Mouse (Mus musculus): ENCODE data around the gene Mdm2.
"Not testable (repeated sequence)": the region's sequence is repeated elsewhere in the genome, so short reads cannot be mapped to it uniquely, and the experiment has no call there.

Gene Mdm2

DNA sequence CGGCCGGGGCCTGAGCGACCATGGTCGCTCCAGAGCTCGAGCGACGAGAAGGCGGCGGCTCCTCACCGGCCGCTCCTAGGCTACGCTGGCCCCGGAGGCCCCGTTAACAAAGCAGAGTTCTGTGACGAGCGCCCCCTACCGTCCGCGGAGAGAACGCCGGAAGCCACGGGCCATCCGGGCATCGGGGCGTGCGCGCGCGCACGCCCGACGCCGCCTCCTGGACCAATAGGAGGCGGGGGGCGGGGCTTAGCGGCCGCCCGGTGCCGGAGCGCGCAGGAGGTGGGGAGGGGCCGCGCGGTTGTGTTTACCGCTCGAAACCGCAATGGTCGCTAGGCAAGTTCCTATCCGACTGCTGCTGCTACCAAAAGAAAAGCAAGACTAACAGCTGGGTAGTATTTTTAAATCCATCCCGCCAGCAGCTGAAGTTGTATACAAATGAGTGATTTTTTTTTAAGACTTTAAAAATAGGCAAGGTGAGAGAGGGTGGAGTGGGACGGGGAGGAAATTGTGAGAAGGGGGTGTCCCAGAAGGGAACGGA lies at the start of gene Mdm2:
TSS of gene Mdm2 (minus strand) at position 155 of the 538 bp plus-strand sequence.
- peak; percentile 100 for DNase-seq

DNA sequence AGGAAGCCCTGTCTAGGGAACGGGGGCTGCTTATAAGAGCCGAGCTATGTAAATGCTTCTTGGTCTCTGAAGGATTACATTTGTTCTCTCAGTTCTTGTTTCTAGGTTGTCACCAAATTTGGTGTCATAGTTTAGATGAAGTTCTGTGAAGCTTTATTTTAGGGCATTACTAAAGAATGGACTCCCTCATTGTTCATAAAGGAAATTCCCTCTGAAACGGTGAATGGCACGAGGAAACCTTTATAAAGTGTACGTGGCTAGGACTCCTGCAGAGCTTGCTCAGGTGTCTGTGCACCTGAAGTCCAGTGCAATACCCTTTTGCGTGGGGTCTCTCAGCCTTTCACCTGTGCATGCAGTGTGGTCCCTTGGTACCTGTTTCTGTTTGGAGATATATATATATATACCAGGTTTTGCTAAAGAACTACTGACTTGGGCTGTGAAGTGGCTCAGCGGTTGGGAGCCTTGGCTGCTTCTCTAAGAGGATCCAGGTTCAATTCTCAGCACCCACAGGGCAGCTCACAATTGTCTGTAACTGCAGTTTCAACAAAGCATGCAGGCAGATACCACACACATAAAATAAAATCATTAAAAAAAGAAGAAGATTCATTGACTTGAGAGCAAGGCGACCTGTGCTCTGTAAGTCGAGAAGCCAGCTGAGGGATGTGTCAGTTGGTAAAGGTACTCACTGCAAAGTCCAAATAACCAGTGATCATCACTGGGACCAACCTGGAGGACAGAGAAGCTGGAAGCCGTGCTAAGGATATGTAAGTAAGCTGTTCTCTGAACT lies 49.5 kb upstream of the Mdm2 start:
- DNase-seq: no peak

DNA sequence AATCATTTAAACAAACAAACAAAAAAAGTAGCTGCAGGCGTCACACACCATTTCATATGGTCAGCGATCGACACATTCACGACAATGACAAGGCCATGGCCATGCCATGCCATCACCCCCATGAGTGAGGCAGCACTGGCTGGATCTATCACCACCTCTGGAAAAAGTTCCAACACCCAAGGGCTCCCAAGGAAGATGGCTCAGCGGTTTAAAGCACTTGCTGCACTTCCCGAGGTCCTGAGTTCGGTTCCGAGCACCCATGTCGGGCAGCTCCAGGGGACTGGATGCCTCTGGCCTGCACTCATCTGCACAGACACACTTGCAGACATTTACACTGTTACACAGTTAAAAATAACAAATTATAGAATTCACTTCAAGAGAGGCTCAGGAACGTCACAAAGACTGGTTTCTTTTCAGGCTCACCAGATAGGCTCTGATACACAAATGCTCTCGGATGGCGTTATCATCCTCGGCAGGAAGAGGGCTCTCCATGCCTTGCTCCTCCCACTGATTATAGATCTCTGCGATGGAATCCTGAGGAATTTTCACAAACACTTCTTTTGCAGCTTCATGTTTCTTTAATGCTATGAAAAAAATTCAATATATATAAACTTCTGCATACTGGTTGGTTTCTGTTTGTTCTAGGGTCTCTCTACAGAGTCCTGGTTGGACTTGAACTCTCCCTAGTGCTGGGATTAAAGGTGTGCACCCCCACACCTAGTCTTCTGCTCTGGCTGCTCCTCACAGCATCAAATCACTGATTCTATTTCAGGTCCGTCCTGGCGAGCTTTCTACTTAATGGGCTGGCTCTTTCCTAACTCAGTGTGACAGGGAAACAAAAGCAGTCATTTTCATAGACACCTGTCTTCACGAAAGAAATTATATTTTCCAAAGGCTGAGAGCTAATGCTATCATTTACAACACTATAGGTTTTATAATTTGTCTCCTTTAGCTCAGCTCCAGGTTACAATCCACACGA lies 48.5 kb upstream of the Mdm2 start:
- DNase-seq: no peak

DNA sequence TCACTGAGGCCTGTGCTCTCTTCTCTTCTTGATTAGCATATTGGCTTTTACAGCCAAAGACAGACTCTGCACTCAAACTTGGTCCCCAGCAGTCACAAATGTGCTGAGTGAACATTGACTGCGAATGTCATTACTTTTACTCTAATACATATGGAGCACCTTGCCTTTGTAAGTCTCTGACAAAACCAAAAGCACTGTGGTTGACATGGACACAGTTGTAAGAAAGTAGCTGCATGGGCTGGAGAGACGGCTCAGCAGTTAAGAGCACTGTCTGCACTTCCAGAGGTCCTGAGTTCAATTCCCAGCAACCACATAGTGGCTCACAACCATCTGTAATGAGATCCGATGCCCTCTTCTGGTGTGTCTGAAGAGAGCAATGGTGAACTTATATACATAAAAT lies 47.8 kb upstream of the Mdm2 start:
- not testable (repeated sequence) for DNase-seq

DNA sequence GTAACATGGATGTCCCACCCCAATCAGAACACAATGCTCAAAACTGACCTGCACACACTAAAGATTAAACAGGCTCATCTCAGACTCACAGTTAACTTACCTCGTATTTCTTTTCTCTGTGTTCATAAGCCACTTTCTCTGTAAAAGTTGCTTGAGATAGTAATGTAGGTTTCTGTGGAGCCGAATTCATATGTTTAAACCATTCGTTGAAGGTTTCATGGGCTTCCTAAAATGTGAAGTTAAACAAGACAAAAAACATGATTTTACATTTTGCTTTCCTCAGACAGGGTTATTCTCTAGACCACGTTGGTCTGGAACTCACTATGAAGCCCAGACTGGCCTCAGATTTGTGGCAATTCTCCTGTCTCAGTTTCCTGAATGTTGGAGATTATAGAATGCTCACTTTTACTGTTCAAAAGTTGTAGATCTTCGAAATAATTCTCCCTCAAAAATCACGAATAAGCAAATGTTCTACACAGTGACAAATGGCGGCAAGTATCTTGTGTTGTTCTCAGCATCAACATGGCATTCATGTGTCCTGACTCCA lies 47.3 kb upstream of the Mdm2 start:
- DNase-seq: no peak

DNA sequence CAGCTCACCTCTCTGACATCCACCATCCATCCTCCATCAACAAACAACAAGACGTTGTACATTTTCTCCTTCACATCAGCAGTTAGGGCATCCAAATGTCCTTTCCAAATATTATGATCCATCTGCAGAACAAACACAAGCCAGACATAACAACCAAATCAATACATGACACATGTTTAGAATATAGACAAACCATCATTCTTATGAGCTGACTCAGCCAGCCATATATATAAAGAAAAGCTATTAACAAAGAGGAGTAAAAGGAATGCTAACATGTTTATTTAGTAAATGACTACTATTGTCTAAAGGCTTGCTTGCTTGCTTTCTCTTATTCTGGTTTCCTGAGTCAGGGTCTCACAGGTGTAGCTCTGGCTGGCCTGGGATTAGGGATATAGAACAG lies 46.7 kb upstream of the Mdm2 start:
- no peak for DNase-seq

DNA sequence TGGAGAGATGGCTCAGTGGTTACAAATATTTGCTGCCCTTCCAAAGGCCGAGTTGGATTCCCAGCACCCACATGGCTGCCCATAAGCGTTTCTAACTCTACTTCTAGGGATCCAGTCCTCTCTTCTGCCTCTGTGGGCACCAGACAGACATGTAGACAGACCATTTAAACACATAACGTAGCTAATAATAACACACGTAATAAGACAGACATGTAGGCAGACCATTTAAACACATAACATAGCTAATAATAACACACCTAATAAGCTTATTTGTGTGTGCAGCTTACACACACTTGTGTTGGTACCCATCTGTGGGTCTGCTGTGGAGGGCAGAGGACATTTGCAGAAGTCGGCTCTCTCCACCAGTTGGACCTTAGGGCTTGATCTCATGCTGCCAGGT lies 46.2 kb upstream of the Mdm2 start:
- no peak for DNase-seq

DNA sequence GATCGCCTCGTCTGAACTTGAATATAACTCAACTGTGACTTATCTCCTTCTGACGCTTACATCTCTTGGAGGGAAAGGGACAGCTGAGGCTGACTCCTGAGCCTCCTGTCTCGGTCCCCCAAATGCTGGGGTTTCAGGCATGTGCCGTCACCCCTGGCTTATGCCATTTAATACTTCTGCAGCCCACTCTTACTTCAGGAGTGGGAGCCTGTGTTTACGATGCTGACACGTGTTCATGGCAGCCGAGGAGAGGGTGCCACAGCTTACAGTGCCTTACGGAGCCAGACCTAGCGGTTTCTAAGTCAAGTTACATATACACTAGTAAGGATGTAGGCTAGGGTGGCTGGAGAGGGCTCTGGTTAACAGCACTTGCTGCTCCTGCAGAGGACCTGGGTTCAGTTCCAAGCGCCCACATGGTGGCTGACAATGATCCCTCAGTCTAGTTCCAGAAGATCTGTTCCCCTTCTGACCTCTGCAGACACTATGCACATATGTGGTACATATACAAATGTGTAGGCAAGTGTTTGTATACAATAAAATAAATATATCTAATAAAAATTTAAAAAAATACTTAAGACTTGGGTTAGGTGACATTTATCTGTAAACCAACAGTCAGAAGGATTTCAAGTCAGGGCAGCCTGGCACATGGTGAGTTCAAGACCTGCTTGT lies 45.4 kb upstream of the Mdm2 start:
- DNase-seq: no peak

DNA sequence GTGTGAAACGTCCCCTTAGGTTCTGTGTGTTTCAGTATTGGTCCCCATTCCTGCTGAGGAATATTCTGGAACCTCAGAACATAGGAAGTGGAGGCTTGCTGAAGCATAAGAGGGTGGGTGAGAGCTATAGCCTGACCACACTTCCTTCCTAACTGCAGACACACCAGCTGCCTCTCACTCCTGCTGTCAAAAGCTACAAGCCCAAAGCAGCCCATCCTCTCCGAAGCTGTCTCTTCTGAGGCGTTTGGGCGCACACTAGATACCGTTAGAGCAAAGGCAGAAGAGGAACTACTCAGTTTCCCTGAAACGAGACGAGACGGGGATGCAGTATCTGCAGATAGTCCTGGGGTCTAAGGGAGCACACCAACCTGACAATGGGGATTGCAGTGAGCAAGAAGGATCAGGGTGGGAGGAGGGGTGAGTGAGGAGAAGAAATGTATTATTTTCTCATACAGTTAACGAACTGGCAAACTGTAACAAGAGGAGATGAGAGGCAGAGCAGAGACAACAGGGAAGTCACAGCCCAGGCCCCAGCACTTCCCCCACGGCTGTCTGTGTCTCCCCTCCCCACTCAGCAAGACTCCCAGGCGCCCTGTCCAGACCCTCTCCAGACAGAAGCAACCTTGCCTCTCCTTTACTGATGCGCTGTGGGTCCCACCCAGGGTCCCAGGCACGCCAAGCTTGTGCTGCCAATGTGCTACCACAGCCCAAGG lies 44.7 kb upstream of the Mdm2 start:
- DNase-seq: no peak

DNA sequence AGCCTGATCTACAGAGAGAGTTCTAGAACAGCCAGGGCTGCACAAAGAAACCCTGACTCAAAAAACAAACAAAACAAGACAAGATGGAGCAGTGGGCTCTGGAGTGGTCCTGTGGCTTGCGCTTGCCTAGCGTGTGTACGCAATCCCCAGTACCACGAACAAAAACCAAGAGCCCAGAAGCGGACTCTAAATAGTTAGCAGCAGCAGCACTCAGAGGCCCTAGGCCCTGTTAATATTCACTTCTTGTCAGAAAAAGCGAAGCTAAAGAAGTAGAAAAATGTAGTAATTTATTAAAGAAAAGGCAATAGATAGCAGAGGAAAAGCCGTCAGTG lies 44.0 kb upstream of the Mdm2 start:
- no peak for DNase-seq

DNA sequence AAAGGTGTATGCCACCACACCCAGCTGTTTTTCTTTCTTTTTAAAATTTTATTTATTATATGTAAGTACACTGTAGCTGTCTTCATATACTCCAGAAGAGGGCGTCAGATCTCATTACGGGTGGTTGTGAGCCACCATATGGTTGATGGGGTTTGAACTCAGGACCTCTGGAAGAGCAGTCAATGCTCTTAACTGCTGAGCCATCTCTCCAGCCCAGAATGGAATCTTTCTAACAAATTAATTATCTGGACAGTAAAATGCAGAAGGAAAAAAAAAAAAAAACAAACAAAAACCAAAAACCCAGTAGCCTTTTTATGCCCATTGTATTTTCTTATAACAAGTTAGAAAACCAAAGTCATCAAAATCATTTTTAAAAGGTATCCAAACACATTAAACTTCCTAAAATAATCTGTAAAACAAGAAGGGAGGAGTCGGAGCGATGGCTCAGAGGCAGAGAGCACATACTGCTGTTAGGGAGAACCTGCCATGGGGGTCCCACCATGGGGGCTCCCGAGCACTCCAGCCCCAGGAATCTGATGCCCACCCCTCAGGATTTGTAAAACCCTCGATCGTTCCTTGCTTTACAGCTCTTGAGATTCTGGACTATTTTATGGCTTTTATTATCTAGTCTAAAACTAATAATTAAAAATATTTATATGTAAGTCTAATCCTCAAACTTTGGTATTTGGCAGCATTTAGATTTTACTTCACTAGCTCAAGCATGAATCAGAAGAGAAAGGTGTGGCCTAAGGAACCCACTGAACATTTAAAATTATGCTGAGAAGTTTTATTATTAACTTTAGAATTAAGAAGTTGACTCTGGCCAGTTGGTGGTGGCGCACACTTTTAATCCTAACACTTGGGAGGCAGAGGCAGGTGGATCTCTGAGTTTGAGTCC lies 43.4 kb upstream of the Mdm2 start:
- DNase-seq: no peak

DNA sequence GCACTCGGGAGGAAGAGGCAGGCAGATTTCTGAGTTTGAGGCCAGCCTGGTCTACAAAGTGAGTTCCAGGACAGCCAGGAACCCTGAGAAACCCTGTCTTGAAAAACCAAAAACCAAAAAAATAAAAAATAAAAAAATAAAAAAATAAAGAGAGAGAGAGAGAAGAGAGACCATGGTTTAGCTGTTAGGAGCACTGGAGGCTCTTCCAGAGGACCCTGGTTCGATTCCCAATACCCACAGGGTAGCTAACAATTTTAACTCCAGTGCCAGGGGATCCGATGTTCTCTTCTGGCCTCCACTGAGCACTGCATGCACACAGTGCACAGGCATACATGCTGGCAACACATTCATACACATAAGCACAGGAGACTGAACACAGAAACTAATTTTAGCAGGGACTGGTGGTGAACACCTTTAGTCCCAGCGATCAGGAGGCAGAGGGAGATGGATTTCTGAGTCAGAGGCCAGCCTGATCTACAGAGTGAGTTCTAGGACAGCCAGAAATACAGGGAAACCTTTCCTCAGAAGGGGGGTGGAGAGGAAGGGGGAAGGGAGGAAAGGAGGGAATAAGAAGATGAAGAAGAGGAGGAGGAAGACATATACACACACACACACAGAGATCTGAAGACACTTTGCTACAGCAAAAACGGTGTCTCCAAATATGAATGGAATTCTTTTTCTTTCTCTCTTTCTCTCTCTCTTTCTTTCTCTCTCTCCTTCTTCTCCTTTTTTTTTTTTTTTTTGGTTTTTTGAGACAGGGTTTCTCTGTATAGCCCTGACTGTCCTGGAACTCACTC lies 42.5 kb upstream of the Mdm2 start:
- DNase-seq: no peak

DNA sequence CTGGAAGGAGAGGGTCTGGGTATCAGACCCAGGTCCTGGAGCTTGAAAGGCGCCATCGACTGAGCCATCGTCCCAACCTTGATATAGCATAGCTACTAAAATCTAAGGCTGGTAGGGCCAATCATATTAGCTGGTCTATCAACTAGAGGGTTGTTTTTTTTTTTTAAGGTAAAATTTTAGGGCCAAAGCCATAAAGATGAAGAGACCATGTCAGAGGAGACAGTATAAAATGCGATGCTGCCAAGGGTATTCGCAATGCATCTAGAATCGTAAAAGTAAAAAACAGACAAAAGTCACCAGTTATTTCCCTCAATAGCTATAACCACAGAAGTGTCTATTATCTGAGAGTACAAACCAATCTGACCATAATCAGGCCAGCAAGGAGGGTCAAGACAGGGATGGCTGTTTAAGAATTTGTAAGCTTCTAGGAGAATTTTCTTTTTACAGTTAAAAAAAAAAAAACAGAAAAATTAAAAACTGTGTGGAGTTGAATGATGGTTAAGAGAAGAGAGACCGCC lies 41.8 kb upstream of the Mdm2 start:
- no peak for DNase-seq

DNA sequence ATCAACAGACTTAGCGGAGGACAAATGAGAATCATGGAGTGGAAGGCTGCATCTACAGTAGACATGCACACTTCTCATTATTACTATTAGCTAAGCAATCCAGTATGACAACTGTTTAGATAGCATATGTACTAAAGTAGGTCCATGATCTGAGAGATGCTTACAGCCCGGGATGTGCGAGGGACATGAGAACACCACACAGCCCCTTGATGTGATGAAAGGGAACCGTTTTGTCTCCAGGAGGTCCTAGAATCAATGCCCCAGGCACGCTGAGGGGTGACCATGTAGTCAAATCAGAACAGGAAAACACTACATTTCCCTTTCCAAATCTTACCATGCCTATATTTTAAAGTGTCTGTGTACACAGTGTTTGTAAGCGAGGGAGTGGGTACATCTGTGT lies 41.2 kb upstream of the Mdm2 start:
- DNase-seq: no peak

DNA sequence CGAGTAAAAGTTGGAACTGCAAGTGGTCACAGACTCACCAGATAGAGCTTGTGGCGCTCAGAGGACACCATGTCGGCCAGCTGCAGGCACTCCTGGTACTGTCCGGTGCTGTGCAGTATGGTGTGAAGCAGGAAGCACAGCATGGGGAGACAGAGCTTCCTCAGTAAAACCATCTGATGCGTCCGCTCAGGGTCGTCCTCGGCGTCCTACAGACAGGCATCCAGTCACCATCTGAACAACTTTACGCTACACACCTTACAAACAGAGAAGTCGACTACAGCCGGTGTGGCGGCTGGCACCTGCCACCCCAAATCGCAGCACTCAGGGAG lies 40.7 kb upstream of the Mdm2 start:
- no peak for DNase-seq

DNA sequence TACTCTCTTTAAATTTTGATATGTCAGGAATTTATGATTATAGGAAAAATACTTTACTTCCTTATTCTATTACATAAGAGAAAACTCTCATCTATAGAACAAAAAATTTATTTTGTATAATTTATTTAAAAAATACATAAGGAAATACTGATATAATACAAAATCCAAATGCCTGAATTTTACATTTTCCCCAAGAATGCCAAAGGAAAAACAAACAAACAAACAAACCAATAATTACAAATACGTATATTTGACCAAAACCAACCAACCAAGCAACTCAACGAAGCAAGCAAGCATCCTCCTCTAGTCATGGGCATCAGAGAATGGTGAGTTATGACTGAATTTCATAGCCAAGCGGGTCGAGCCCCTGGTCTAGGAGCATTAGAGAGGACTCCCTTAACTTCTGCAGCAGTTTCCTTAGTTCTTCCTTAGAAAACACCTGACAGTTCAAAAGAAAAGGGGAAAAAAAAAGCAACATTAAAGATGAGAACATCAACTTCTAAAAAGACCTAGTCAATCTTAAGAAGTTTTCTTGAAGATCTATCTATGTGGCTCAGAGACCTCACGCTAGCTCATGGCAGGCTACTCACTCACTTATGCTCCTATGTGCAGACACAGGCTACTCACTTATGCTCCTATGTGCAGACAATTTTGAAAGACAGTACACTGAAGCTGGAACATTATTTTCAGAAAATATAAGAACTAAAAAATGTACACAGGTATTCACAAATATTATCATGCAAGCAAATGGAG lies 40.1 kb upstream of the Mdm2 start:
- DNase-seq: no peak

DNA sequence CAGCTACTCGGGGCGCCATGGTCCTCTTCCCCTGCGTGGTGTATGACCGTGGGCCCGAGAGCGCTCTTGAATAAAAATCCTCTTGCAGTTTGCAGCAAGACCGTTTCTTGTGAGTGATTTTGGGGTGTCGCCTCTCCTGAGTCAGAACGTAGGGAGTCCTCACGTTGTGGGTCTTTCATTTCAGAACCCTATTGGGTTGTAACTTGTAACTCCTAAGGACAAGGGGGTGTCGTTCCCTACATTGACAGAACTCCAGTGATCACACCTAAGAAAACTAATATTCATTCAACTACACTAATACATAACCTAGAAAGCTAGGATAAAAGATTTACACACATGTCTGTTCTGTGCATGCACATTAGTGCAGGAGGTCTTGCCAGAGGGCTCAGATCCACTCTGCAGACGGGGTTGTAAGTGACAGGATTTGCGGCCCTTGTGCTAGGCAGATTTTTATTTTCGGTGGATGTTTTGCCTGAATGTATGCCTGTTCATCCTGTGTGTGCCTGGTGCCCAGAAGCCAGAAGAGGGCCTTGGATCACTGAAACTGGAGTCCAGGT lies 39.3 kb upstream of the Mdm2 start:
- no peak for DNase-seq

DNA sequence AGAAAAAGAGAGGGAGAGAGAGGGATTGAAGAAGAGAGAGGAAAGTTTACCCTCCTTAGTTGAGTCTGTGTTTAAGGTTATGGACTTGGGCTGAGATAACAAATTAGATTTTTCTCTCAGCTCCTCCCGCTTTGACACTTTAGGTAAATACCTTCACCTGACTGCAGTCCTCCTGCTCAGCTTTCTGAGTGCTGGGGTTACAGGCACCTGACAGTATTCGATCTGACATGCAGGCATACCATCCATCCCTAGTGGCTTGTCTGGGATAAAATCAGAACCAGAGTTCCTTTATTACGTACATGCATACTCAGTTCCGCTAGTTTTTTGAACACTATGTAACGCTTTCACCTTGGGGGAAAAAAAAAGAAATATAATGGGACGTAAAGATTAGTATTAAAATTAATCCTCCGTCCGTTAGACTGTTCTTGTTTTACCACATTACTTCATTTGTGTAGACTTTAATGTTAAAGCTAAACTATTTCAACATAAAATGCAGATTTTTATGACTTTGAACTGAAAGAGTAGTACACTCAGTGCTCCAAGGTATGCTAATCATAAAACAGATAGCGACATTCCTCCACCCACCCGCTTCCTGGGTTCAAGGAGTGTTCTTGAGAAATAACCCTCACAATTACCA lies 38.6 kb upstream of the Mdm2 start:
- no peak for DNase-seq

Data from right cerebral cortex, postnatal 4 days (tissue).